Mouse (Mus musculus): ENCODE data around the gene Psmb5. TPM values are rescaled to one million over a fixed set of nuclear protein-coding genes. Genes with fewer than 3 reads are reported as not detected.
"Not testable (repeated sequence)": the region's sequence is repeated elsewhere in the genome, so short reads cannot be mapped to it uniquely, and the experiment has no call there.

The Psmb5 gene
- polyA plus RNA-seq, 1 experiment from 2014 or later, result 360 TPM

- H3K4me1 ChIP-seq (replicated peaks), result no peaks in the 10 kb centered on the region
- H3K4me3 ChIP-seq (replicated peaks), result no peak overlapping the region
- no peak overlapping the region for H3K4me2 ChIP-seq (replicated peaks)
- ATAC-seq, result no peak
- no peaks in the 10 kb centered on the region for H3K9me3 ChIP-seq
- H3K27ac ChIP-seq, result no peak overlapping the region
- peaks cover 2% of the 10 kb centered on the region for H3K36me3 ChIP-seq
- WGBS, result 76% methylated on average over 5 of the region's 5 CpGs
- no peaks in the 10 kb centered on the region for H3K27me3 ChIP-seq (replicated peaks)
- H3K9ac ChIP-seq, result no peak overlapping the region
These were observed 10.3 kb upstream of the Psmb5 start for GRCm38 (mm10) chr14:54628103-54628502.

GRCm38 (mm10) chr14:54624976-54625375 lies 7.2 kb upstream of the Psmb5 start:
- H3K4me2 ChIP-seq (replicated peaks), result no peak overlapping the region
- 71% methylated on average over 10 of the region's 10 CpGs for WGBS
- ATAC-seq, result no peak

GRCm38 (mm10) chr14:54623334-54623733 lies 5.5 kb upstream of the Psmb5 start:
- WGBS, result 81% methylated on average over 6 of the region's 6 CpGs

More at GRCm38 (mm10) chr14:54624976-54625375, 7.2 kb upstream of the Psmb5 start:
- Histone ChIP-seq H3K27me3 (replicated peaks) (no peaks in the 10 kb centered on the region), H3K27ac (no peak overlapping the region), H3K4me1 (replicated peaks) (no peaks in the 10 kb centered on the region), H3K36me3 (no peaks in the 10 kb centered on the region), H3K9ac (no peak overlapping the region), H3K4me3 (replicated peaks) (no peak overlapping the region), H3K9me3 (no peaks in the 10 kb centered on the region)

GRCm38 (mm10) chr14:54621133-54621532 lies 3.3 kb upstream of the Psmb5 start, which contains the start of gene Psmb11:
Gene Psmb11, plus strand, starts transcription at chr14:54621433.
- peaks cover 6% of the 10 kb centered on the region; the same call in 1 of the 2 replicates for H3K4me1 ChIP-seq (replicated peaks)
- H3K4me2 ChIP-seq (replicated peaks), result no peak within 1 kb of the TSS
- WGBS, result 85% methylated on average over 1 of the region's 1 CpGs
- no peak within 1 kb of the TSS for H3K27ac ChIP-seq
- no peak within 1 kb of the TSS for H3K9ac ChIP-seq
- no peak within 1 kb of the TSS for H3K4me3 ChIP-seq (replicated peaks)
- no peaks in the 10 kb centered on the region for H3K9me3 ChIP-seq
- no peak for ATAC-seq
- 0 out of 2 replicates have a peak, but pooled peaks cover 4% of the 10 kb centered on the region for H3K36me3 ChIP-seq
- no peaks in the 10 kb centered on the region for H3K27me3 ChIP-seq (replicated peaks)

More at GRCm38 (mm10) chr14:54623334-54623733, 5.5 kb upstream of the Psmb5 start:
- ATAC-seq, result no peak
- Histone ChIP-seq H3K9me3 (no peaks in the 10 kb centered on the region), H3K4me3 (replicated peaks) (no peak overlapping the region), H3K27ac (no peak overlapping the region), H3K27me3 (replicated peaks) (no peaks in the 10 kb centered on the region), H3K4me1 (replicated peaks) (no peaks in the 10 kb centered on the region), H3K36me3 (no peaks in the 10 kb centered on the region), H3K4me2 (replicated peaks) (no peak overlapping the region), H3K9ac (no peak overlapping the region)

GRCm38 (mm10) chr14:54617152-54617896 lies 498 bp downstream of the Psmb5 start:
- H3K4me1 ChIP-seq (replicated peaks), result peaks cover 8% of the 10 kb centered on the region; the same call in 1 of the 2 replicates
- H3K27me3 ChIP-seq (replicated peaks), result no peaks in the 10 kb centered on the region
- H3K4me2 ChIP-seq (replicated peaks), result peak overlapping the region; percentile 65
- peak overlapping the region; percentile 87 for H3K9ac ChIP-seq
- no peaks in the 10 kb centered on the region for H3K9me3 ChIP-seq
- ATAC-seq, result peak; percentile 66
- H3K36me3 ChIP-seq, result peaks cover 24% of the 10 kb centered on the region
- H3K27ac ChIP-seq, result peak overlapping the region; percentile 70
- 1% methylated on average over 38 of the region's 38 CpGs for WGBS
- peak overlapping the region; percentile 71 for H3K4me3 ChIP-seq (replicated peaks)

- H3K27me3 ChIP-seq (replicated peaks), result no peaks in the 10 kb centered on the region
- H3K9ac ChIP-seq, result no peak overlapping the region
- ATAC-seq, result no peak
- H3K4me1 ChIP-seq (replicated peaks), result peaks cover 8% of the 10 kb centered on the region; the same call in 1 of the 2 replicates
- no peak overlapping the region for H3K4me2 ChIP-seq (replicated peaks)
- H3K9me3 ChIP-seq, result no peaks in the 10 kb centered on the region
- H3K36me3 ChIP-seq, result peaks cover 24% of the 10 kb centered on the region
- H3K27ac ChIP-seq, result no peak overlapping the region
- H3K4me3 ChIP-seq (replicated peaks), result no peak overlapping the region
- WGBS, result 94% methylated on average over 16 of the region's 16 CpGs
These were observed 1.5 kb downstream of the Psmb5 start for GRCm38 (mm10) chr14:54616226-54616825.

- H3K9me3 ChIP-seq; H3K9ac ChIP-seq; H3K4me1 ChIP-seq (replicated peaks); H3K27ac ChIP-seq; H3K4me2 ChIP-seq (replicated peaks); H3K4me3 ChIP-seq (replicated peaks); ATAC-seq; H3K27me3 ChIP-seq (replicated peaks): not testable (repeated sequence)
- peaks cover 24% of the 10 kb centered on the region for H3K36me3 ChIP-seq
- WGBS, result 94% methylated on average over 16 of the region's 16 CpGs
These were observed 3.7 kb downstream of the Psmb5 start for GRCm38 (mm10) chr14:54614130-54614529.

- Histone ChIP-seq H3K4me2 (replicated peaks) (no peak overlapping the region), H3K27me3 (replicated peaks) (no peaks in the 10 kb centered on the region), H3K27ac (no peak overlapping the region), H3K36me3 (peaks cover 19% of the 10 kb centered on the region), H3K9me3 (no peaks in the 10 kb centered on the region), H3K4me1 (replicated peaks) (0 out of 2 replicates have a peak, but pooled peaks cover 3% of the 10 kb centered on the region), H3K9ac (no peak overlapping the region), H3K4me3 (replicated peaks) (no peak overlapping the region)
- 84% methylated on average over 6 of the region's 6 CpGs for WGBS
- ATAC-seq, result no peak
These were observed 7.2 kb downstream of the Psmb5 start for GRCm38 (mm10) chr14:54610648-54611047.

- Histone ChIP-seq H3K4me1 (replicated peaks) (0 out of 2 replicates have a peak, but pooled peaks cover 3% of the 10 kb centered on the region), H3K9me3 (no peaks in the 10 kb centered on the region), H3K9ac (no peak overlapping the region), H3K27me3 (replicated peaks) (no peaks in the 10 kb centered on the region), H3K36me3 (peaks cover 14% of the 10 kb centered on the region), H3K4me2 (replicated peaks) (no peak overlapping the region), H3K4me3 (replicated peaks) (no peak overlapping the region), H3K27ac (no peak overlapping the region)
- no peak for ATAC-seq
- WGBS, result 87% methylated on average over 4 of the region's 4 CpGs
These were observed 7.9 kb downstream of the Psmb5 start for GRCm38 (mm10) chr14:54609962-54610361.

GRCm38 (mm10) chr14:54609245-54609644 lies 8.6 kb downstream of the Psmb5 start:
- no peak overlapping the region for H3K9ac ChIP-seq
- 52% methylated on average over 4 of the region's 4 CpGs for WGBS
- H3K27me3 ChIP-seq (replicated peaks), result no peaks in the 10 kb centered on the region
- H3K4me2 ChIP-seq (replicated peaks), result no peak overlapping the region
- 0 out of 2 replicates have a peak, but pooled peaks cover 3% of the 10 kb centered on the region for H3K4me1 ChIP-seq (replicated peaks)
- no peak for ATAC-seq
- peaks cover 11% of the 10 kb centered on the region for H3K36me3 ChIP-seq
- no peak overlapping the region for H3K27ac ChIP-seq
- H3K9me3 ChIP-seq, result no peaks in the 10 kb centered on the region
- no peak overlapping the region for H3K4me3 ChIP-seq (replicated peaks)

GRCm38 (mm10) chr14:54607226-54607625 lies 10.6 kb downstream of the Psmb5 start:
- Histone ChIP-seq H3K9ac (no peak overlapping the region), H3K27me3 (replicated peaks) (no peaks in the 10 kb centered on the region), H3K36me3 (no peaks in the 10 kb centered on the region), H3K9me3 (no peaks in the 10 kb centered on the region), H3K4me2 (replicated peaks) (no peak overlapping the region), H3K4me1 (replicated peaks) (peaks cover 5% of the 10 kb centered on the region; the same call in 1 of the 2 replicates), H3K27ac (no peak overlapping the region), H3K4me3 (replicated peaks) (no peak overlapping the region)
- ATAC-seq, result no peak
- WGBS, result 60% methylated on average over 8 of the region's 8 CpGs

- peak; percentile 71 for ATAC-seq
- Histone ChIP-seq H3K9ac (peak within 1 kb of the TSS; percentile 42), H3K27ac (peak within 1 kb of the TSS; percentile 80), H3K36me3 (no peaks in the 10 kb centered on the region), H3K4me3 (replicated peaks) (peak within 1 kb of the TSS; percentile 48), H3K4me1 (replicated peaks) (peaks cover 5% of the 10 kb centered on the region; the same call in 1 of the 2 replicates), H3K4me2 (replicated peaks) (peak within 1 kb of the TSS; percentile 70), H3K9me3 (no peaks in the 10 kb centered on the region), H3K27me3 (replicated peaks) (no peaks in the 10 kb centered on the region)
- WGBS, result under 1% methylated on average over 37 of the region's 39 CpGs
These were observed 12.0 kb downstream of the Psmb5 start, which contains the start of gene 4931414P19Rik for GRCm38 (mm10) chr14:54605752-54606321. Gene 4931414P19Rik, minus strand, starts transcription at chr14:54605993.

All from intestine, embryonic 15.5 days (tissue).